Mouse (Mus musculus): Measurements from ENCODE around the gene 1700122O11Rik.

Gene 1700122O11Rik

GRCm38 (mm10) chr17:48038193-48038592 is at the start of gene 1700122O11Rik:
Gene 1700122O11Rik (minus strand): TSS chr17:48038293.
- no peak for DNase-seq (ENCODE audit: extremely low spot score)

DNA sequence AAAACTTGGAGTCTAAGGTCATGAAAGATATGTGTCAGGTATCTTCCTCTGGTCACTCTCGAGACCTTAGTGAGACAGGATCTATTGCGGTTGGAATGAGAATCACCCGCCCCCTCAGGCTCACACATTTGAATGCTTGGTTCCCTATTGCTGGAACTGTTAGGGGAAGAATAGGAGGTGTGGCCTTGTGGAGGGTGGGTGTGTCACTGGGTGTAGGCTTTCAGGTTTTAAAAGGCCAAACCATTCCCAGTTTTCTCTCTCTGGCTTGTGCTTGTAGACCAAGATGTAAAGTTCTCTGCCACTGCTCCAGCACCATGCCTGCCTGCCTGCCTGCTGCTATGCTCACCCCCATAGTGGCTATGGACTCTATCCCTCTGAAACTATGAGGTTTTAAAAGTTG is 42.5 kb upstream of the 1700122O11Rik start:
- no peak for DNase-seq (ENCODE audit: extremely low spot score)

GRCm38 (mm10) chr17:48067729-48068128 is 29.6 kb upstream of the 1700122O11Rik start:
- no peak for DNase-seq (ENCODE audit: extremely low spot score)

DNA sequence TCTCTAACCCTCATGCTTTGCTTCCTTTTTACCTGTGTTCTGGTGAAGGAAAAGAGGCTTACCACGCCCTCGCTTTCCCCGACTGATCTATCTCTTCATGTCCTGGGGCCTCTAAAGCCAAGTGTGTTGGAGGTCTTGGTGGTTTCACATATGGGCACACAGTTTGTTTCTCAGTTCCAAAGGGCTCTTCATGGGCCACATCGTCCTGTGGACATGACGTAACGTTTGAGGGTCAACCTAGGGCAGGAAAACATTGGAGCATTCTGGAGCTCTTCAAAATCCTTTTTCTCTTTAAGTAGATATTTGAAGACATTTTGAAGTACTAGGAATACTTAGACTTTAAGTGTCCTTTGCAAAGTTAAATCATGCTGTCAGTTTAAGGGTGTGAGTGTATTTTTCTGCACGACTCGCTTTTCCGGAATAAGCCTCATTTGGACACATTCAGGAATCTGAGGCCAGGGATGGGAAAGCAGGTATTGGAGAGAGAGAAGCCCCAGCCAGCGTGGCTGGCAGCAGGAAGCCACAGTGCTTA is 29.1 kb upstream of the 1700122O11Rik start:
- no peak for DNase-seq (ENCODE audit: extremely low spot score)

DNA sequence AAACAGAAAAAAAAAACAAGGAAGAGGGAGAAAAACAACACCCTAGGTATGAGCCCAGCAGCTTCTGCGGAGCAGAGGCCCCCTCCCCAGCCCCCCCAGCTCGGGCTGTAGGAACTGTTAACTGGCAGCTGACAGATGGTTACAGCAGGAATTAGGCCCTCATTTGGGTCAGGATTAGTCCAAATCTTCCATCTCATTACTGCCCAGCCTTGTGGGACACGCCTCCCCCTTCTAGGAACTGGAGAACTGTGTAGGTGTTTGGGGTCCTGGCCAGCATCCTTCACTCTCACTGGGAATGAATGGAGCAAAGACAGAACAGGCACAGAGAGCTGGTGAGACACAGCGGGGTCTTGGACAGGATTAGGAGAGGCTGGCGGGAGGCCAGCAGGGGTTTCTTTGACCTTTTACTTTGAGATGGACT is 27.0 kb upstream of the 1700122O11Rik start:
- no peak for DNase-seq (ENCODE audit: extremely low spot score)

DNA sequence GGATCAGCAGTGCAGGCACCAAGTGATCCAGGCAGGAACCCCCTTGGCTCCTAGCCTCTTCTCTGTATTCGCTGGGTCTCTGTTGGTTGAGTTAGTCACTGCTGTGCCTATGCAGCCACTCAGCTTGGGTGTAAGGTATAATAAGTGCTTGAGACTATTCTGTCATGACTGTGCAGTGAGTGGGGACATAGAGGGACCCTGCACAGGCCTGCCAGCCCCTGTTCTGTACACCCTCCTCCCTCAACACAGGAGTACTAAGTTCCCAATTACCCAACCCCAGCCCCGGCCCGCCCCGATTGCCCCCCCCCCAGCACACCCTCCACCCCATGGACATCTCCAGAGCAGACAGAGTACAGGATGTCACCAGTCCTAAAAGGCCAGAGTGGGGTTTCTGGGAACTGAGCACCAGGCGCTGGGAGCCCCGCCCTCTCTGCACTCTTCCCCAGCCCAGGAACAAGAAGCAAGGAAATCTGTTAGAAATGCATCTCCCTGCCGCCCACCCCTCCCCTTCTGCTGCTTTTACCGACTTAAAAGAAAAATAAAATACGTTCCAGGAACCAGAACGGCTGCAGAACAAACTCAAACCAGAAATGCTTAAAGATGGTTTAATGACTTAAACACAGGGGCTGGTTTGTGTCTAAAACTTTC is 26.2 kb upstream of the 1700122O11Rik start:
- DNase-seq (ENCODE audit: extremely low spot score): peak; percentile 19

GRCm38 (mm10) chr17:48057382-48057781 is 19.3 kb upstream of the 1700122O11Rik start:
- no peak for DNase-seq (ENCODE audit: extremely low spot score)

DNA sequence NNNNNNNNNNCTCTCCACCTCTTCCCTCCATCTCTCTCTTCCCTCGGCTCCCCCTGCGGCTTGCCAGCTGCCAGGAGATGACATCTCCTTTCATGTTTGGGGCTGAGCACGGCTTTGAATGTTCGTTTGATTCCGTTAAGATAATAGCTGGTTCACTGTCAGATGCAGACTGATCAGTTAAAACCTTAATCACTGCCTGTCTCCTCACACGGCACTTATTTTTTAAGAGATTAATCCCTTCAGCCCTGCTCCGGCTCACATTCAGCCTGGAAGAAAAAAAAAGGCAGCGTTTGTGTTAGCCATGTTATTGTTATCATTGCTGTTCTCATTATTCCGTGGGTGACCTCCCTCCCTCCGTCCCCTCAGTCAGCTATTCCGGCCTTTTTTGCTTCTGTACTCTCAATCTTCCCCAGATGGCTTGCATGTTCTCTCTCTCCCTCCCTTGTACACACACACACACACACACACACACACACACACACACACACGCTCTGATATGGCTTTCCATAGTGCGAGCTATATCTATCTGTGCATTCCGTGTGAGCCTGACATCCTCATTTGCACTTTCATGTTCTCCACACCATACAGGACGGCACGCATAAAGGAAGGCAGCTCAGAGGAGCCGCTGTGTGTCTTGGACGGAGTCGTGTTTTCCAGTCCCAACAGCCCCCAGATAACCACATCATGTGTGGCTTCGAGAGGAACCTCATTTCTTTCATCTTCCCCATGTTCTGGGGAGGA is 17.2 kb upstream of the 1700122O11Rik start:
- no peak for DNase-seq (ENCODE audit: extremely low spot score)

DNA sequence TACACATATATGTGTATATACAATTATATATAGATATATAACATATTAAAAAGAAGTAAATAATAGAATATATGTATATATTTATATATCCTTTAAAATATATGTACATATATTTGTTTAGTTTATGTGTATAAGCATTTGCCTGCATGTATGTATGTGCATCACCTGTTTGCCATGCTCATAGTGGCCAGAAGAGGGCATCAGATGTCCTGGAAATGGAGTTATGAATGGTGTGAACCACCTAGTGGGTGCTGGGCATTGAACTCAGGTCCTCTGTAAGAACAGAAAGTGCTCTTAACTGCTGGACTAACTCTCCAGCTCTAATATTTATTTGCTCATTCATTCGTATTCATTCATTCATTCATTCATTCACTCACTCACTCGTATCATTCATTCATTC is 15.6 kb upstream of the 1700122O11Rik start:
- DNase-seq (ENCODE audit: extremely low spot score): no peak

- DNase-seq (ENCODE audit: extremely low spot score): no peak
Observed at GRCm38 (mm10) chr17:48052338-48053067, 14.4 kb upstream of the 1700122O11Rik start.

DNA sequence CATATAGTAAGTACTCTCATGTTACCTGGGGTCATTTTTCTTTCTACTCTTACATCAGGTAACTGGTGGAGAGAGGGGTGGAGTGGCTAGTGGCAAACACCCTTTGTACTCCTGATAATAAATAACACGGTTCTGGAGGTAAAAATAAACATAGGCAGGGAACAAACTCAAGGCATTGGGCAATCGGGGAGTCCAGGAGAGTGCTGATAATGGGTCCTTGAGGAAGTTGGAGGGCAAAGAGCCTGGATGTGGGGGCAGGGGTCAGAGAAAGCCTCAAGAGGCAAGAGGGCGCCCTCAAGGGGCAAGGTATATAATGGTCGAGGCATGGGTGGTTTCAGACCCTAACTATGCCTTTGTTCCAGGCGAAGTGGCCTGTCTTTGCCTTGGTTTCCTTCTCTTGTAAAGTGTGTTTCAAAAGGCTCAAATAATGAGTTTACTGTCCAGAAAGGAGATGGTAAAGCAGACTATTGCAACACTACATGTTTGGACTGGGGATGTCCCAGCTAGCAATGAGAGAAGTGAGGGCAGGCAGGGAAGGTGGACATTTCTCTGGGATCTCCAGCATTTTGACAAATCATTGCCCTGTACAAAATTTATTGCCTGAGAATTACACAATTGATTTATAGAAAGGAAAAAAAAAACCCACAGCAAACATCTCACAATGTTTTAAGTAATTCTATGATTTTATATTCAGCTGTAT is 13.7 kb upstream of the 1700122O11Rik start:
- DNase-seq (ENCODE audit: extremely low spot score): no peak

DNA sequence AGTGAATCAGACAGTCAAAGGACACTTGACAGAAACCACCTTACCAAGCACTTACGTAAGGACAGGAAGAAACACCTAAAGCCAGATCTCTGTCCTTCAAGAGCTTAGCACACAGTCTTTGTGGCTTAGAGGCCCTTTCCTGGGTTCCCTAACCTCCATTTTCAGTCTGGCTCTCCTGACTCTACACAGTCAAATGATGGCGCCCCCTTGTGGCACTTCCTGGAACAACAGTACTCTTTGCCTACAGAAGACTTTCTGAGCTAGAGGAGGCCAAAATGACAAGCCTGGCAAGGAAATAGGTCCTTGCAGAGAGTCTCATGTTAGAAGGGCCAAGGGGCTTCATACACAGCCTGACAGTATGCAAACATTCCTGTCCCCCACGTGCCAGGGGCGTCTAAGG is 7.5 kb upstream of the 1700122O11Rik start:
- DNase-seq (ENCODE audit: extremely low spot score): peak; percentile 68

DNA sequence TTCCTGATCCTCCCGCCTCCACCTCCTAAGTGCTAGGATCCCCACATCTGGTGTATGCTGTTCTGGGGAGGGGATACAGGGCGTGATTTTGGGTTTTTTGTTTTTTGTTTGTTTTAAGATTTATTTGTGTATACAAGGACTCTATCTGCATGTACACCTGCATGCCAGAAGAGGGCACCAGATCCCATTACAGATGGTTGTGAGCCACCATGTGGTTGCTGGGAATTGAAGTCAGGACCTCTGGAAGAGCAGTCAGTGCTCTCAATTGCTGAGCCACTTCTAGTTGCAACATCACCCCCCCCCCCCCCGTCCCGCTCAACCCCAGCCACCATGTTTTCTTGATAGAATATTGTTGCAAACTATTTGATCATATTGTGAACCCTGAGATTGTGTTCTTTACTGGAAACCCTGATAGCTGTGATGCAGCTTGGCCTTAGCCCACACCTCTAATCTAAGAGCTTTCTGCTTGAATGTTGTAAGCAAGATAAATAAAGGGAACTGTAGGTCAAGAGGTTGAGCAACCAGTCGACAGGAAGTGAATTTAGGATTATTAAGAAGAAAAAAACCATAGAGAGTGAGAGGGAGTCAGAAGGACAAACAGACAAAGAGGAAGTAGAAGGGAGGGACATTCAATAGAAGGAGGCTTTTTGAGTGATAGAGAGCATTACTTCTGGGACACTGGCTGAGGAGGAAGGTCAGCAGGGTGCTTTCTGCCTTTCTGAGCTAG is 5.2 kb upstream of the 1700122O11Rik start:
- DNase-seq (ENCODE audit: extremely low spot score): no peak

DNA sequence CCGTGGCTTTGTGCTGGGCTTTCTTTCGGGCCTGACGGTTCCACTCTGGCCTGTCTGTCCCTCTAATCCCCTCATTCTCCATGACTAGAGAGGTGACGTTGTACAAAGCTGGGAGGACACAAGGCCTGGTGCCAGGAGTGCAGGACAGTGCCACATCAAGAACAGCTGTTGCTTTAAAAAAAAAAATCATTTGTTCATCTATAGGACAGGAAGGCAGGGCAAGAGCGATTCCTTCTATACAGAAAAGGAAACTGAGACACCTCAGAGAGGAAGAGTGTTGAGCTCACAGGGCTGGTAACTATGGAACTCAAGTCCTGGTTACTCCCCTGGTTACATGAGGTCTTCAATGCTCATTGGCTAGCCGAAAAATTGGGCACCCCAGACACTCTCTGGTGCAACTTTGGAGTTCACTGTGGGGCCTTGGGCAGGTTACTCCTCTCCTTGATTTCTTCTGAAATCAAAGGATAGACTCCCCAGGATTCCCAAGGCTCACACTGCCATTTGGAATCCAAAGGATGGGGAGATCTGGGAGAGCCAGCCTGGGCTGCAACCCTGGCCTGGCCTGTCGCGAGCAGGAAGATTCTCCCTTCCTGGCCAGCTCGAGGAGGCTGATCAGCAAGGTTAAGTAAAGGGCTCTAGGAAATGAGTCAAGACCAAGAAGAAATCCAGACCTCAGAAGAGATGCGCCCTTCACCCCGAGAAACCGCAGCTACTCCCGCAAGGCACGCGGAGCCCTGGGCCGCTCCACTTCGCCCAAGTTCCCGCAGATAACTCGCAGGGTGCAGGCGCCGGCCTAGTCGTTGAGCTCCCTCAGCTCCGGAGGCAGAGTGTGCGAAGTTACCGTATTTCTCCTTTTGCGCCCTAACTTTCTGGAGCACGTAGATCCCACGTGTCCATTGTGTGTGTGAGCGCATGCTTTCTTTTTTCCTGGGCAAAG is 3.5 kb upstream of the 1700122O11Rik start:
- DNase-seq (ENCODE audit: extremely low spot score): peak; percentile 83

GRCm38 (mm10) chr17:48039232-48039866 is 1.3 kb upstream of the 1700122O11Rik start:
- peak; percentile 77 for DNase-seq (ENCODE audit: extremely low spot score)

- DNase-seq (ENCODE audit: extremely low spot score): no peak
Observed at GRCm38 (mm10) chr17:48036921-48037320, 1.2 kb downstream of the 1700122O11Rik start.

DNA sequence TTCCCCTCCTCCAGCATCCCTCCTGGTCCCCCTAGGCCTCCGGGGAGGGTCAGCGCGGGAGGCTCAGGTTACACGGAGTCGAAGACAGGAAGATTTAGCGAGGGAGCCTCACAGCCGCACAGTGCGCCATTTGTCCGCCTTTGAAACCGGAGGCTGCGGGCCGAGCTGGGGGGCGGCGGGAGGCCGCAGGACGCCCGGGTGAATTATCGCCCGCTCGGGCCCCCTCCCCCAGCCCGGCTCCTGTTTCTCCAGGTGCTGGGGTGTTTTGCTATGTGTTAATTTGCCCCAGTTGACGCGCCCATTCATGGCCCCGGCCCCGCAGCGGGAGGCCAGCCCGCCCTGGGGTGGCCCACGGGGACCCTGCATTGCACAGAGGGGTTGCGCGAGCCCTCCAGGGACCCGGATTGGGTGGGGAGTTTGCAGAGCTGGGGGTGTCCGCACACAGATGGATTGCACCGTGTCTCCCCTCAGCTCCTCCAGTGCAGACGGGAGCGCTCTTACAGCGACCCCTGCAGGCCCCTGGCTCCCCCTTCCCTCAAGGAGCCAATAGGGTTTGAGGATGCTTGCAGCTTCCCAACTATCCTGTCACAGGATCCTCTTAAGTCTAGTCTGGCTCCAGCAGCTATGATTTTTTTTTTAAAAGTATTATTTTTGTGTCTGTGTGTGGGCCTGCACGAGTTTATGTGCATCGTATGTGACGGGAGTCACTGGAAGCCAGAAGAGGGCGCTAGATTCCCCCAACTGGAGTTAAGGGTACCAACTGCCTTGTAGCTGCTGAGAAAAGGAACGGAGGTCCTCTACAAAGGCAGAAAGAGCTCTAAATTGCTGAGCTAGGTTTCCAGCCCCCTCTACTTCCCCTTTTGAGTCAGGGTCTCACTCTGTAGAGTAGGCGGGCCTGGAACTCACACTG is 6.3 kb downstream of the 1700122O11Rik start:
- DNase-seq (ENCODE audit: extremely low spot score): peak; percentile 91

DNA sequence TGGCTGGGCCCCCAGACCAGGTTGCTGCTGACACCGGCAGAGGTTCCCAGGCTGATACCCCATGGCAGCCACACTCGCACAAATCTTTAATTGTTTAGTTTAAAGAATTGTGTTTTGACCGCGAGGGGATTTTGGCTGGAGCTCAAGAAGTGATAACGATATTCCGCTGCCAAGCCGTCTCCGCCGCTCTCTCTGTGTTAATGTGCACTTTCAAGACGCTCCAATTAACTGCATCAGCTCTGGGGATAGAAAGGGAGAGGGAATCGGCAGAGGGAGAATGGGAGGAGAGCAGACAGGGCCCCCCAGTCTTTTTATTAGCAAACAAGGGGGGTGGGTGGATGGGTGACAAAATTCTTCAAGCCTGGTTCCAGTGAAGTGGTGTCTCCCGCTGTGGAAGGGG is 8.9 kb downstream of the 1700122O11Rik start:
- no peak for DNase-seq (ENCODE audit: extremely low spot score)

All from embryo, embryonic 9.5 days (tissue).